Mouse (Mus musculus) heart, postnatal 0 days (tissue): ENCODE measurements around the gene Olfr782. TPM values are rescaled to one million over a fixed set of nuclear protein-coding genes. Genes with fewer than 3 reads are reported as not detected.
"Not testable (repeated sequence)": the region's sequence is repeated elsewhere in the genome, so short reads cannot be mapped to it uniquely, and the experiment has no call there.

Experiments
- ATAC-seq: fragments of 200-750 bp; cut with Nextera tagmentation; 2 replicates; pipeline ENCODE4 v1.8.0; 2017; ENCODE audit warnings: low read depth, moderate number of reproducible peaks, moderate library complexity; ENCODE audit not compliant: insufficient read depth
- DNase-seq: peaks from one replicate; pipeline ENCODE4 v3.0.0-alpha.2; 2016; ENCODE audit warnings: low spot score
- H3K27ac ChIP-seq: fragments of 300-500 bp; sonication (generic); 2 replicates; pipeline ENCODE4 v1.5.1; 2014; ENCODE audit warnings: low read depth, mild to moderate bottlenecking
- H3K27me3 ChIP-seq: fragments of 300-500 bp; sonication (generic); 2 replicates; pipeline ENCODE4 v1.6.1; 2014; ENCODE audit warnings: low read length, mixed read lengths; ENCODE audit not compliant: control insufficient read depth, insufficient read depth
- H3K36me3 ChIP-seq: fragments of 300-500 bp; sonication (generic); replicated peaks from 2 replicates; pipeline ENCODE4 v1.6.1; 2014; ENCODE audit warnings: low read length, mixed read lengths; ENCODE audit not compliant: control insufficient read depth, insufficient read depth
- H3K4me1 ChIP-seq: fragments of 300-500 bp; sonication (generic); 2 replicates; pipeline ENCODE4 v1.6.1; 2014; ENCODE audit warnings: antibody characterized with exemption; ENCODE audit not compliant: control insufficient read depth, insufficient read depth
- H3K4me2 ChIP-seq: fragments of 300-500 bp; sonication (generic); 2 replicates; pipeline ENCODE4 v1.6.1; 2014; ENCODE audit warnings: low read depth, mild to moderate bottlenecking, low read length, moderate library complexity
- H3K4me3 ChIP-seq: fragments of 300-500 bp; sonication (generic); 2 replicates; pipeline ENCODE4 v1.5.1; 2014; ENCODE audit warnings: low read depth, low read length
- H3K9ac ChIP-seq: fragments of 300-500 bp; sonication (generic); replicated peaks from 2 replicates; pipeline ENCODE4 v1.6.1; 2014; ENCODE audit warnings: low read depth, low read length, mixed read lengths
- H3K9me3 ChIP-seq: fragments of 300-500 bp; sonication (generic); replicated peaks from 2 replicates; pipeline ENCODE4 v1.6.1; 2016; ENCODE audit warnings: low read length; ENCODE audit not compliant: control insufficient read depth
- CTCF ChIP-seq: IDR thresholded peaks from 2 replicates; pipeline ENCODE4 v1.5.1; 2016; ENCODE audit warnings: antibody characterized with exemption, control low read depth, low read depth
- EP300 ChIP-seq: IDR thresholded peaks from 2 replicates; pipeline ENCODE4 v1.6.1; 2016; ENCODE audit warnings: antibody characterized with exemption, low read depth
- WGBS: fragments of 180-500 bp; shearing (Covaris S2); extraction: QIAGEN DNeasy Blood & Tissue Kit; methylation state at CpG from one replicate; pipeline ENCODE4 v1.1.7; 2014; 5-methylcytosine and 5-hydroxymethylcytosine counted together
- polyA plus RNA-seq: library from polyadenylated mRNA; unstranded; fragments of >200 nt; fragmentation: Nextera tagmentation; extraction: Ambion mirVana; gene quantifications from 2 replicates; pipeline ENCODE4 v1.2.1, GENCODE M21; 2015
- total RNA-seq: library from RNA; depleted of rRNA; stranded (reverse); fragments of >200 nt; gene quantifications from 2 replicates; pipeline ENCODE4 v1.2.3, GENCODE M21; 2014; ENCODE audit warnings: low replicate concordance; rRNA removed

Olfr782 gene
- total and polyA plus RNA-seq, 2 experiments from 2014 or later, result not detected

GRCm38 (mm10) chr10:129357307-129357706 lies 8.7 kb downstream of the Olfr782 start:
- H3K36me3 ChIP-seq, result no peaks in the 10 kb centered on the region
- DNase-seq (no peak), ATAC-seq (no peak)
- no peak overlapping the region for H3K27ac ChIP-seq
- H3K9me3 ChIP-seq, result no peaks in the 10 kb centered on the region
- H3K9ac ChIP-seq, result no peak overlapping the region
- no peak overlapping the region for H3K4me3 ChIP-seq
- WGBS, result 65% methylated on average over 5 of the region's 5 CpGs
- TF ChIP-seq CTCF (no peak), EP300 (no peak)
- H3K27me3 ChIP-seq, result no peaks in the 10 kb centered on the region
- H3K4me1 ChIP-seq, result no peaks in the 10 kb centered on the region
- H3K4me2 ChIP-seq, result no peak overlapping the region

GRCm38 (mm10) chr10:129374051-129374450 lies 25.4 kb downstream of the Olfr782 start:
- not testable (repeated sequence) for H3K4me2 ChIP-seq, H3K36me3 ChIP-seq, DNase-seq, H3K4me1 ChIP-seq, H3K27ac ChIP-seq, H3K9me3 ChIP-seq, H3K9ac ChIP-seq, ATAC-seq, H3K4me3 ChIP-seq, H3K27me3 ChIP-seq
- WGBS, result 74% methylated on average over 5 of the region's 5 CpGs

GRCm38 (mm10) chr10:129383783-129384182 lies 35.1 kb downstream of the Olfr782 start, which contains the start of gene Olfr784:
TSS of gene Olfr784 (plus strand) at chr10:129384083.
- no peak within 1 kb of the TSS for H3K4me3 ChIP-seq
- H3K4me1 ChIP-seq, result no peaks in the 10 kb centered on the region
- ATAC-seq (no peak), DNase-seq (no peak)
- no peaks in the 10 kb centered on the region for H3K9me3 ChIP-seq
- no peaks in the 10 kb centered on the region for H3K27me3 ChIP-seq
- no peak for TF ChIP-seq CTCF
- no peak for TF ChIP-seq EP300
- no peak within 1 kb of the TSS for H3K4me2 ChIP-seq
- H3K36me3 ChIP-seq, result no peaks in the 10 kb centered on the region
- H3K27ac ChIP-seq, result no peak within 1 kb of the TSS
- H3K9ac ChIP-seq, result no peak within 1 kb of the TSS

GRCm38 (mm10) chr10:129400892-129401291 lies 52.2 kb downstream of the Olfr782 start:
- H3K4me3 ChIP-seq, result no peak overlapping the region
- TF ChIP-seq CTCF (no peak), EP300 (no peak)
- no peak overlapping the region for H3K27ac ChIP-seq
- H3K4me1 ChIP-seq, result no peaks in the 10 kb centered on the region
- H3K4me2 ChIP-seq, result no peak overlapping the region
- no peaks in the 10 kb centered on the region for H3K36me3 ChIP-seq
- DNase-seq (no peak), ATAC-seq (no peak)
- 43% methylated on average over 5 of the region's 5 CpGs for WGBS
- H3K9ac ChIP-seq, result no peak overlapping the region
- H3K9me3 ChIP-seq, result 0 out of 2 replicates have a peak, but pooled peaks cover 6% of the 10 kb centered on the region
- H3K27me3 ChIP-seq, result no peaks in the 10 kb centered on the region

Other genes starting within 250 kb of the Olfr782 start
- gene Olfr768, start 249.5 kb upstream of the Olfr782 start, total RNA-seq, result not detected in 2 replicates
- gene Olfr768, start 249.5 kb upstream of the Olfr782 start, polyA plus RNA-seq, result not detected in 2 replicates
- not detected in 2 replicates for gene Olfr769, start 231.0 kb upstream of the Olfr782 start, total RNA-seq
- gene Olfr769, start 231.0 kb upstream of the Olfr782 start, polyA plus RNA-seq, result not detected in 2 replicates
- not detected in 2 replicates for gene Olfr770, start 209.9 kb upstream of the Olfr782 start, total RNA-seq
- not detected in 2 replicates for gene Olfr770, start 209.9 kb upstream of the Olfr782 start, polyA plus RNA-seq
- not detected in 2 replicates for gene Olfr771, start 184.1 kb upstream of the Olfr782 start, total RNA-seq
- gene Olfr771, start 184.1 kb upstream of the Olfr782 start, polyA plus RNA-seq, result not detected in 2 replicates
- not detected in 2 replicates for gene Olfr772, start 170.9 kb upstream of the Olfr782 start, total RNA-seq
- not detected in 2 replicates for gene Olfr772, start 170.9 kb upstream of the Olfr782 start, polyA plus RNA-seq
- gene Olfr773, start 161.4 kb upstream of the Olfr782 start, total RNA-seq, result not detected in 2 replicates
- gene Olfr773, start 161.4 kb upstream of the Olfr782 start, polyA plus RNA-seq, result not detected in 2 replicates
- gene Olfr774, start 112.6 kb upstream of the Olfr782 start, total RNA-seq, result not detected in 2 replicates
- gene Olfr774, start 112.6 kb upstream of the Olfr782 start, polyA plus RNA-seq, result not detected in 2 replicates
- gene Olfr775, start 100.4 kb upstream of the Olfr782 start, total RNA-seq, result not detected in 2 replicates
- not detected in 2 replicates for gene Olfr775, start 100.4 kb upstream of the Olfr782 start, polyA plus RNA-seq
- not detected in 2 replicates for gene Olfr776, start 89.7 kb upstream of the Olfr782 start, total RNA-seq
- gene Olfr776, start 89.7 kb upstream of the Olfr782 start, polyA plus RNA-seq, result not detected in 2 replicates
- gene Olfr777, start 77.4 kb upstream of the Olfr782 start, total RNA-seq, result not detected in 2 replicates
- not detected in 2 replicates for gene Olfr777, start 77.4 kb upstream of the Olfr782 start, polyA plus RNA-seq
- not detected in 2 replicates for gene Olfr780, start 30.7 kb upstream of the Olfr782 start, total RNA-seq
- gene Olfr780, start 30.7 kb upstream of the Olfr782 start, polyA plus RNA-seq, result not detected in 2 replicates
- gene Olfr781, start 20.0 kb upstream of the Olfr782 start, total RNA-seq, result not detected in 2 replicates
- gene Olfr781, start 20.0 kb upstream of the Olfr782 start, polyA plus RNA-seq, result not detected in 2 replicates
- gene Olfr784, start 35.2 kb downstream of the Olfr782 start, total RNA-seq, result 0.27 TPM in 1 of 2 replicates, not detected in the other
- gene Olfr784, start 35.2 kb downstream of the Olfr782 start, polyA plus RNA-seq, result not detected in 2 replicates
- gene Olfr785, start 56.6 kb downstream of the Olfr782 start, total RNA-seq, result not detected in 2 replicates
- not detected in 2 replicates for gene Olfr785, start 56.6 kb downstream of the Olfr782 start, polyA plus RNA-seq
- not detected in 2 replicates for gene Olfr786, start 78.5 kb downstream of the Olfr782 start, total RNA-seq
- gene Olfr786, start 78.5 kb downstream of the Olfr782 start, polyA plus RNA-seq, result not detected in 2 replicates
- not detected in 2 replicates for gene Olfr787, start 113.0 kb downstream of the Olfr782 start, total RNA-seq
- gene Olfr787, start 113.0 kb downstream of the Olfr782 start, polyA plus RNA-seq, result not detected in 2 replicates
- not detected in 2 replicates for gene Olfr788, start 122.1 kb downstream of the Olfr782 start, total RNA-seq
- gene Olfr788, start 122.1 kb downstream of the Olfr782 start, polyA plus RNA-seq, result not detected in 2 replicates
- not detected in 2 replicates for gene Olfr789, start 135.9 kb downstream of the Olfr782 start, total RNA-seq
- not detected in 2 replicates for gene Olfr789, start 135.9 kb downstream of the Olfr782 start, polyA plus RNA-seq
- not detected in 2 replicates for gene Olfr790, start 149.6 kb downstream of the Olfr782 start, total RNA-seq
- gene Olfr790, start 149.6 kb downstream of the Olfr782 start, polyA plus RNA-seq, result not detected in 2 replicates
- not detected in 2 replicates for gene Olfr791, start 172.9 kb downstream of the Olfr782 start, total RNA-seq
- not detected in 2 replicates for gene Olfr791, start 172.9 kb downstream of the Olfr782 start, polyA plus RNA-seq
- gene Olfr792, start 190.3 kb downstream of the Olfr782 start, total RNA-seq, result not detected in 2 replicates
- not detected in 2 replicates for gene Olfr792, start 190.3 kb downstream of the Olfr782 start, polyA plus RNA-seq
- not detected in 2 replicates for gene Olfr794, start 218.8 kb downstream of the Olfr782 start, total RNA-seq
- not detected in 2 replicates for gene Olfr794, start 218.8 kb downstream of the Olfr782 start, polyA plus RNA-seq